Comparison of ENCODE assay signal across 12 mouse cellular contexts in genomic region chr19:54175766-54176165, GRCm38 (mm10).
DNase-seq lines count a peak whose midpoint lies in the region; ATAC-seq lines count a peak whose summit lies in the region.
"Had no signal": no experiment of that assay in that cellular context is flagged by ENCODE, and none has a peak within 500 bp of the region (broad histone marks: within the 10 kb centered on the region; RNA-seq: fewer than 3 reads in every experiment).

No protein-coding gene starts in this region.

- no peak for ATAC-seq in heart, embryonic 11.5 days (replicated peaks; ENCODE audit: insufficient number of reproducible peaks, low FRiP score, low TSS enrichment)
- no peak for ATAC-seq in CD4-positive, CD25-positive, alpha-beta regulatory T cell, adult 4 months

- no peak overlapping the region for H3K4me2 ChIP-seq in heart, embryonic 11.5 days
- H3K4me2 ChIP-seq: hindbrain, embryonic 14.5 days; midbrain, embryonic 12.5 days had no signal

- 34% methylated on average over 7 of the region's 7 CpGs for WGBS in heart, embryonic 11.5 days (ENCODE audit: insufficient replicate concordance)

- DNase-seq in heart, postnatal 4 days = peak; percentile 53
- DNase-seq in thymus, postnatal 0 days (ENCODE audit: low spot score) = peak; percentile 8
- no peak for DNase-seq in thymus, postnatal 25 days
- peak; percentile 74 for DNase-seq in embryo, embryonic 10 days (ENCODE audit: low spot score)
- DNase-seq in retina, postnatal 1 day = peak; percentile 24
- no peak for DNase-seq in spleen, postnatal 36 days (ENCODE audit: low spot score in 2 of 2)
- DNase-seq: cerebellum, adult 8-10 months; spleen, adult 18-20 months had no signal

- no peaks in the 10 kb centered on the region for H3K36me3 ChIP-seq in heart, embryonic 11.5 days (ENCODE audit: control insufficient read depth, insufficient read depth, low read length)
- H3K36me3 ChIP-seq: midbrain, embryonic 12.5 days had no signal

- H3K9me3 ChIP-seq in heart, embryonic 11.5 days (replicated peaks; ENCODE audit: control insufficient read depth, low read length) = no peaks in the 10 kb centered on the region
- H3K9me3 ChIP-seq: midbrain, embryonic 12.5 days had no signal

- no peak overlapping the region for H3K27ac ChIP-seq in heart, embryonic 11.5 days (ENCODE audit: low read depth, low read length)
- H3K27ac ChIP-seq: hindbrain, embryonic 14.5 days; midbrain, embryonic 12.5 days had no signal

- no peaks in the 10 kb centered on the region for H3K4me1 ChIP-seq in heart, embryonic 11.5 days (ENCODE audit: control insufficient read depth, insufficient read depth, low read length)

- no peak overlapping the region for H3K4me3 ChIP-seq in heart, embryonic 11.5 days (ENCODE audit: low read depth, low read length)
- H3K4me3 ChIP-seq: midbrain, embryonic 12.5 days had no signal

- no peaks in the 10 kb centered on the region for H3K27me3 ChIP-seq in heart, embryonic 11.5 days (ENCODE audit: control insufficient read depth, insufficient read depth, low read length)
- H3K27me3 ChIP-seq: midbrain, embryonic 12.5 days had no signal

- no peak overlapping the region for H3K9ac ChIP-seq in heart, embryonic 11.5 days (ENCODE audit: low read depth, low read length)
- H3K9ac ChIP-seq: hindbrain, embryonic 14.5 days; midbrain, embryonic 12.5 days had no signal

Comparison
In these comparisons a context has a peak if more than half of its experiments do, and no peak if none do; other contexts are left out.
1. DNase-seq: peak in heart, postnatal 4 days (single experiment), thymus, postnatal 0 days (single experiment), embryo, embryonic 10 days (single experiment) and retina, postnatal 1 day (single experiment); none in thymus, postnatal 25 days (single experiment) and spleen, postnatal 36 days (0 of 2).